Mouse (Mus musculus): Measurements from ENCODE around the gene Recql5. TPM values are rescaled to one million over a fixed set of nuclear protein-coding genes. Genes with fewer than 3 reads are reported as not detected.

The Recql5 gene
- polyA plus RNA-seq, 1 experiment from 2014 or later, result 17.2 TPM

Other genes with a start within 250 kb of the Recql5 start
- gene Grb2, start 224.9 kb downstream of the Recql5 start, polyA plus RNA-seq (2014; fragmentation: Nextera tagmentation; extraction: Ambion mirVana), result 121 and 139 TPM in 2 replicates
- 17.3 and 20.8 TPM in 2 replicates for gene Tmem94, start 168.0 kb downstream of the Recql5 start, polyA plus RNA-seq (2014; fragmentation: Nextera tagmentation; extraction: Ambion mirVana)
- 10.7 and 11.0 TPM in 2 replicates for gene Caskin2, start 119.8 kb downstream of the Recql5 start, polyA plus RNA-seq (2014; fragmentation: Nextera tagmentation; extraction: Ambion mirVana)
- 17.8 and 19.9 TPM in 2 replicates for gene Tsen54, start 118.8 kb downstream of the Recql5 start, polyA plus RNA-seq (2014; fragmentation: Nextera tagmentation; extraction: Ambion mirVana)
- 1.3 and 2.4 TPM in 2 replicates for gene Llgl2, start 109.4 kb downstream of the Recql5 start, polyA plus RNA-seq (2014; fragmentation: Nextera tagmentation; extraction: Ambion mirVana)
- gene Myo15b, start 75.1 kb downstream of the Recql5 start, polyA plus RNA-seq (2014; fragmentation: Nextera tagmentation; extraction: Ambion mirVana), result 0.13 TPM in 1 of 2 replicates, not detected in the other
- 2.9 and 4.6 TPM in 2 replicates for gene Smim5, start 33.5 kb downstream of the Recql5 start, polyA plus RNA-seq (2014; fragmentation: Nextera tagmentation; extraction: Ambion mirVana)
- not detected in 2 replicates for gene Smim6, start 21.5 kb downstream of the Recql5 start, polyA plus RNA-seq (2014; fragmentation: Nextera tagmentation; extraction: Ambion mirVana)
- 40.5 and 41.8 TPM in 2 replicates for gene Sap30bp, start 195 bp downstream of the Recql5 start, polyA plus RNA-seq (2014; fragmentation: Nextera tagmentation; extraction: Ambion mirVana)
- 1.5 and 1.6 TPM in 2 replicates for gene Itgb4, start 41.2 kb upstream of the Recql5 start, polyA plus RNA-seq (2014; fragmentation: Nextera tagmentation; extraction: Ambion mirVana)
- 48.6 and 54.4 TPM in 2 replicates for gene Galk1, start 79.2 kb upstream of the Recql5 start, polyA plus RNA-seq (2014; fragmentation: Nextera tagmentation; extraction: Ambion mirVana)
- 1,746 and 2,054 TPM in 2 replicates for gene H3f3b, start 94.5 kb upstream of the Recql5 start, polyA plus RNA-seq (2014; fragmentation: Nextera tagmentation; extraction: Ambion mirVana)
- gene Unk, start 96.8 kb upstream of the Recql5 start, polyA plus RNA-seq (2014; fragmentation: Nextera tagmentation; extraction: Ambion mirVana), result 25.6 and 29.3 TPM in 2 replicates
- 0.75 and 0.83 TPM in 2 replicates for gene Unc13d, start 144.5 kb upstream of the Recql5 start, polyA plus RNA-seq (2014; fragmentation: Nextera tagmentation; extraction: Ambion mirVana)
- gene Wbp2, start 153.5 kb upstream of the Recql5 start, polyA plus RNA-seq (2014; fragmentation: Nextera tagmentation; extraction: Ambion mirVana), result 164 and 183 TPM in 2 replicates
- 9.4 and 10.6 TPM in 2 replicates for gene Trim47, start 193.7 kb upstream of the Recql5 start, polyA plus RNA-seq (2014; fragmentation: Nextera tagmentation; extraction: Ambion mirVana)
- 2.7 and 2.9 TPM in 2 replicates for gene Trim65, start 197.7 kb upstream of the Recql5 start, polyA plus RNA-seq (2014; fragmentation: Nextera tagmentation; extraction: Ambion mirVana)
- 79.4 and 83.1 TPM in 2 replicates for gene Mrpl38, start 205.4 kb upstream of the Recql5 start, polyA plus RNA-seq (2014; fragmentation: Nextera tagmentation; extraction: Ambion mirVana)
- gene Fbf1, start 234.7 kb upstream of the Recql5 start, polyA plus RNA-seq (2014; fragmentation: Nextera tagmentation; extraction: Ambion mirVana), result 43.0 and 45.4 TPM in 2 replicates

Measured in hindbrain, embryonic 14.5 days (tissue).